Mouse (Mus musculus): ENCODE results near the gene Tcf23. TPM values are rescaled to one million over a fixed set of nuclear protein-coding genes. Genes with fewer than 3 reads are reported as not detected.

Gene Tcf23
- not detected in 2 replicates for total RNA-seq (2012; rRNA removed)
- total RNA-seq (2014; rRNA removed): not detected in 2 replicates
- polyA plus RNA-seq (2012; ENCODE audit: insufficient read length, low read depth): not detected in 2 replicates

DNA sequence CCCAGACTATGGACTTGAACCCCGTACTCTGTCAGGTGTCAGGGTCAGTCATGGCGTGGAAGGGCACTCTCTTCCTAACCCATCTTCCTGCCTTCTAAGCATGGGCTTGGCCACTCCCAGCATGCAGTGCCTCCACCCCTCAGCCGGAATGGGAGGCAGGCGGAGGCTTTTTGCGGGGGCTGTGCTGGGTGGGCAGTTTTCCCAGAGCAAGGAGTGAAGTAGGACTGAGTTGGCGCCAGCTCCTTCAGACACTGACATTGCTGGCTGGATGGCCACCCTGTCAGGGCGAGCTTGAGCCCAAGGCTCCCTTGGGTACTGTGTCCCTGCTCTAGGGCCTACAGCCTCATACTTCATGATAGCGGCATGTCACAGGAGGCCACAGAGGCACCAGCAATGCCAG lies at the start of gene Tcf23:
Gene Tcf23 (plus strand): TSS at position 247 of the 400 bp plus-strand sequence.
- Histone ChIP-seq H3K9me3 (replicated peaks; ENCODE audit: low read length) (peaks cover 2% of the 10 kb centered on the region), H3K79me2 (replicated peaks; ENCODE audit: control insufficient read depth, extremely low read depth, insufficient read depth, poor library complexity, severe bottlenecking) (no peaks in the 10 kb centered on the region)

DNA sequence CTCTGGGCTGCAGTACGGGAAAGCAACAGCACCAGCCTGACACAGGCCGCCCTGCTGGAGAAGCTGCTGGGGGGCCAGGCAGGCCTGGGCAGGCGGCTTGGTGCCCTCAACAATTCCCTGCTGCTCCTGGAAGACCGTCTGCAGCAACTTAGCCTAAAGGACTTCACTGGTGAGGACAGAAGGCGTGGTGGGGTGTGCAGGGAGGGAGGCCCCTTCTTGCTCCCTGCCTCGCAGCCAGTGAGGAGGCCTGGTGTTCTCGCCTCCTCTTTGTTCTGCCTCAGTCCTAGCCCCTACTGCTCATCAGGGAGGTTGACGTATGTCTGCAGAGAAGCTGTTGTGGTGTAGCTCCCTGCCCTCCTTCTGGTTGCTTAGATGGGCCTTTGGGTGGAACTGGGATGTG lies 49.8 kb upstream of the Tcf23 start:
- TF ChIP-seq ELF1 (IDR thresholded peaks at IDR 0.05; ENCODE audit: low read depth, low read length): no peak
- Histone ChIP-seq H3K4me3 (replicated peaks in 1 of 3; ENCODE audit: low read depth in 2 of 3, low read length in 2 of 3, poor library complexity in 1 of 3) (no peak overlapping the region), H3K27ac (ENCODE audit: insufficient read depth, low read depth) (no peak overlapping the region), H3K79me2 (replicated peaks; ENCODE audit: control insufficient read depth, extremely low read depth, insufficient read depth, poor library complexity, severe bottlenecking) (no peaks in the 10 kb centered on the region), H3K36me3 (replicated peaks in 1 of 2; ENCODE audit: control insufficient read depth in 1 of 2, insufficient read depth in 1 of 2, low read length in 1 of 2) (no peaks in the 10 kb centered on the region), H3K9ac (ENCODE audit: insufficient read depth, low read depth) (no peak overlapping the region), H3K4me2 (ENCODE audit: insufficient read depth, low read depth, poor library complexity, severe bottlenecking) (no peak overlapping the region), H3K4me1 (ENCODE audit: control insufficient read depth in 1 of 2, insufficient read depth in 2 of 2) (peaks cover 12 to 49% of the 10 kb centered on the region in 2 experiments), H3K9me3 (replicated peaks; ENCODE audit: low read length) (no peaks in the 10 kb centered on the region), H3K27me3 (replicated peaks) (peaks cover 58% of the 10 kb centered on the region)
- no peak for DNase-seq (ENCODE audit: extremely low read depth)
- in situ Hi-C loops (cut with MboI; ENCODE audit: low pct_ligation_motif_present, low pct_unique_long_range_greater_than_20kb, low sequenced_read_pairs): no loop called here
- dilution Hi-C loops (cut with MboI; ENCODE audit: extremely low pct_ligation_motif_present, extremely low pct_unique_long_range_greater_than_20kb, low sequenced_read_pairs): no loop called here

More for the DNA sequence above, at the start of gene Tcf23:
- Histone ChIP-seq H3K4me1 (ENCODE audit: control insufficient read depth in 1 of 2, insufficient read depth in 2 of 2) (no peaks in the 10 kb centered on the region), H3K9ac (ENCODE audit: insufficient read depth, low read depth) (no peak within 1 kb of the TSS), H3K4me3 (replicated peaks in 1 of 3; ENCODE audit: low read depth in 2 of 3, low read length in 2 of 3, poor library complexity in 1 of 3) (no peak within 1 kb of the TSS), H3K36me3 (replicated peaks in 1 of 2; ENCODE audit: control insufficient read depth in 1 of 2, insufficient read depth in 1 of 2, low read length in 1 of 2) (no peaks in the 10 kb centered on the region), H3K4me2 (ENCODE audit: insufficient read depth, low read depth, poor library complexity, severe bottlenecking) (no peak within 1 kb of the TSS), H3K27me3 (replicated peaks) (peaks cover 48% of the 10 kb centered on the region), H3K27ac (ENCODE audit: insufficient read depth, low read depth) (no peak within 1 kb of the TSS)
- DNase-seq (ENCODE audit: extremely low read depth): no peak
- dilution Hi-C loops (cut with MboI; ENCODE audit: extremely low pct_ligation_motif_present, extremely low pct_unique_long_range_greater_than_20kb, low sequenced_read_pairs): no loop called here
- TF ChIP-seq ZMIZ1 (IDR thresholded peaks at IDR 0.05; ENCODE audit: low read depth, low read length) (no peak), BHLHE40 (IDR thresholded peaks at IDR 0.05; ENCODE audit: low read depth, low read length) (no peak), UBTF (IDR thresholded peaks at IDR 0.05; ENCODE audit: low read depth, low read length) (no peak), EP300 (IDR thresholded peaks at IDR 0.05; ENCODE audit: low read length) (no peak), TBP (conservative IDR thresholded peaks at IDR 0.05; ENCODE audit: low read depth, low read length) (no peak), ZC3H11A (IDR thresholded peaks at IDR 0.05; ENCODE audit: low read depth, low read length) (no peak), KAT2A (IDR thresholded peaks at IDR 0.05; ENCODE audit: insufficient replicate concordance, low read length) (no peak), CHD1 (IDR thresholded peaks at IDR 0.05; ENCODE audit: low read depth, low read length) (no peak), GABPA (IDR thresholded peaks at IDR 0.05; ENCODE audit: insufficient replicate concordance, low read depth, low read length) (no peak), POLR2A (IDR thresholded peaks at IDR 0.05; ENCODE audit: low read depth, low read length) (no peak), RAD21 (IDR thresholded peaks at IDR 0.05; ENCODE audit: low read depth, low read length) (no peak), RCOR1 (conservative IDR thresholded peaks at IDR 0.05; ENCODE audit: low read depth, low read length) (no peak), NRF1 (IDR thresholded peaks at IDR 0.05; ENCODE audit: low read depth, low read length) (no peak), NELFE (IDR thresholded peaks at IDR 0.05; ENCODE audit: low read depth, low read length) (no peak), MEF2A (IDR thresholded peaks at IDR 0.05; ENCODE audit: borderline replicate concordance, low read depth, low read length) (no peak), TCF12 (IDR thresholded peaks at IDR 0.05; ENCODE audit: low read depth, low read length) (no peak), POLR2AphosphoS2 (IDR thresholded peaks at IDR 0.05; ENCODE audit: low read depth, low read length) (no peak), HCFC1 (IDR thresholded peaks at IDR 0.05; ENCODE audit: low read depth, low read length) (no peak)
- in situ Hi-C loops (cut with MboI; ENCODE audit: low pct_ligation_motif_present, low pct_unique_long_range_greater_than_20kb, low sequenced_read_pairs): no loop called here
